Mouse (Mus musculus) kidney, adult 8-10 months (tissue): ENCODE measurements around the gene Hoxb3.

Experiments
- DNase-seq, 2 experiments: peaks; one replicate each; pipeline ENCODE4 v3.0.0; 2022

Hoxb3 gene

DNA sequence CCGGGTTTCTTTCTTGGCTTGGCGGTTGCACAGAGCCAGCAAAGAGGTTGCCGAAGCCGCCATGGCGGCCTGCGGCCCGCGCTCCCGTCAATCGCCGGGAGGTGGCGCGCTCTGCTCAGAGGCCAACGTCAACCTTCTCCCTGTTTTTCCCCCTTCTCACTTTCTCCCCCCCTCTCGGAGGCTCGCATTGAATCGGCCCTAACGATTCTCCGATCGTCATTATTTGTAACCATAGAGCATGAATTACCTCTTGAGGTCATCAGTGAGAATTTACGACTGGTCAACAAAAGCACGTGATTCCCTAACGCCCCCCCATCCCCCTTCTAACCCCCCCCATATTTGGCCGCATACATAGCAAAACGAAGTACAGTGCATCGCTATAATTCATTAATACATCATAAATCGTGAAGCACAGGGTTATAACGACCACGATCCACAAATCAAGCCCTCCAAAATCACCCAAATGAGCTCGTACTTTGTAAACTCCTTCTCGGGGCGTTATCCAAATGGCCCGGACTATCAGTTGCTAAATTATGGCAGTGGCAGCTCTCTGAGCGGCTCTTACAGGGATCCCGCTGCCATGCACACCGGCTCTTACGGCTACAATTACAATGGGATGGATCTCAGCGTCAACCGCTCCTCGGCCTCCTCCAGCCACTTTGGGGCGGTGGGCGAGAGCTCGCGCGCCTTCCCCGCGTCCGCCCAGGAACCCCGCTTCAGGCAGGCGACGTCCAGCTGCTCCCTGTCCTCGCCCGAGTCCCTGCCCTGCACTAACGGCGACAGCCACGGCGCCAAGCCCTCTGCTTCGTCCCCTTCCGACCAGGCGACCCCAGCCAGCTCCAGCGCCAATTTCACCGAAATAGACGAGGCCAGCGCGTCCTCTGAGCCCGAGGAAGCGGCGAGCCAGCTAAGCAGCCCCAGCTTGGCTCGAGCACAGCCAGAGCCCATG is 19.7 kb upstream of the Hoxb3 start, which contains the start of gene Hoxb5:
TSS of gene Hoxb5 (plus strand) at position 186 of the 949 bp plus-strand sequence.
- DNase-seq, result peak; percentile 89 to 93

- DNase-seq, result peak; percentile 20 to 32
Observed at GRCm38 (mm10) chr11:96304381-96305195, 18.5 kb upstream of the Hoxb3 start.

- DNase-seq, result peak in 1 of 2 experiments; percentile 23
Observed at GRCm38 (mm10) chr11:96305505-96306182, 17.5 kb upstream of the Hoxb3 start.

DNA sequence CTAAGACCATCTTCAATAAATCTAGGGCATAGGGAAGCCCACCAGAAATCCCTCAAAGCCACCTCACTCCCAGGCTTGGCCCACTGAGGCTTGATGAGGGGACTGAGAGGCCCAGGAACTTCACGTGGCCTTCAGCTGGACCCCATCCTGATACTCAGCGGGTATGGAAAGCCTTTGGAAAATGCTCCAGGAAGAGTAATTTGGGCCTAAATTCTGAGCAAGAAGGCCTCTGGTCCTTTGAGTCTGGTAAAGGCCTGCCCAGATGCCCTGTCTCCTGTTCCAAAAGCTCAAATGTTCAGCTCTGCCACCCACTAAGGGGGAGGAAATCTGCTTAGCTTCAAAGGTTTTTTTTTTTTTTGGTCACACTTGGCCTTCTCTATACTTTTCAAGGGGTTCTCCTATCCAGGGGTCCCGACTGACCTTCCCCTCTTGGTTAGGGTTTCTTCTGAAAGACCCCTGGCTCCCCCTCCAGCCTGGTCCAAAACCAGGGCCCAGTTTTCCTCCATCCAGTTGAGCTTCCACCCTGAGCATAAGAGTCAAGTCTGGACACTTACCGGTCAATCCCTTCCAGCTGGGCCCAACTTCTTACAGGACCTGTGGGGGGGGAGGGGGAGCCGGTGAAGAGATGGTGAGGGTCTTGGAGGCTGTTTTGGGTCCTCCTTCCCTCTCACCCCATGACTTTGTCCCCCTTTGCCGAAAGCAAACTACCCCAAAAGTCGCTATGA is 16.8 kb upstream of the Hoxb3 start:
- DNase-seq, result peak in 1 of 2 experiments; percentile 24

- peak; percentile 36 to 73 for DNase-seq
Observed at GRCm38 (mm10) chr11:96306908-96307269, 16.2 kb upstream of the Hoxb3 start.

GRCm38 (mm10) chr11:96308763-96309162 is 14.4 kb upstream of the Hoxb3 start:
- no peak for DNase-seq

DNA sequence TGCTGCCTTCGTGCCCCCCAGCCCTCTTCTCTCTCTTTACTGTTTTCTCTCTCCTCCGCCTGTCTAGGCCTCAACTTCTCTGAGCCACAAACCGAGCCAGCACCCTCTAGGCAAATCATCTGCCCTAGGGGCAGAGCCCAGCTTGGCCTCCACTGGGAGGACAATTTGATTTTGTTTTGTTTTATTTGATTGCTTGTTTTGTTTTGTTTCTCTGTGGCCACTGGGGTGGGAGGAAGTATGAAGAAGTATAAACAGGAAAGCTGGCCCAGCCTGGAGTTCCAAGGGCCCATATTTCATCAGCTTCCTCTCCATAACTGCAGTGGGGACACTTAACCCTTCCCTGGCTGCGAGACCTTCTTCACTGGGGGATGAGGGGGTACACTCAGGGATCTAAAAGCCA is 13.8 kb upstream of the Hoxb3 start:
- peak in 1 of 2 experiments; percentile 64 for DNase-seq

DNA sequence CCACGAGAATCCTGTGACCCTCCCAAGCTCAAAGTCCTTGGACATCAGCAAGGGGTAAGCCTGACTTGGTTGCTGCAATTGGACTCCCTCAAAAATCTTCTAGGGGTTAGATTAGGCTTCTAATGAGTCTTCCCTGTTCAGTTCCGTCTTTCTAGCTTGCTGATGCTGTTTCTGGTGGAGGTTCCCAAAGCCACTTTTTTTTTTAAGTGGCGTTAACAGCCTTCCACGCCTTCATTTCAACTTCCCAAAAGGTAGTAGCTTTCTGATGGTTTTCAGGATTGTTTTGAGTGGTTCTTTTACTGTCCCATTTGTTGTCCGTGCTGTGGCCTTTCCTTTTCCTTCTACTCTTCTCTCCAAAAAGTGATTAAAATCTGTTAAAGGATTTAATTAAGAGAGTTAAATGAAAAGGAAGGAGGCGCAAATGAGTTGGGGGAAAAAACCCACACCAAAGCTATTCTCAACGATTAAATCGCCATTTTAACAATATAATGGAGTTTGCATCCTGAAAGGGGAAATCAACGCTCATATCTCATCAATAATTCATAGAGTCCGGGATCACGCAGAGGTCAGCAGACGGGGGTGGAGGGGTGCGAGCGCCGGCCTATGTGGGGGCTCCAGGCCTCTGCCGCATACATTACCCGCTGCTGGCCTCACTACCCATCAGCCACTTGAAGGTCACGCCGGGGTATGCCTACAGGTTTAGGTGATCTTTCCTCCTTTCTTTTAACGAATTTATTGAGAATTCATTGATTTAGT is 12.8 kb upstream of the Hoxb3 start:
- no peak for DNase-seq

DNA sequence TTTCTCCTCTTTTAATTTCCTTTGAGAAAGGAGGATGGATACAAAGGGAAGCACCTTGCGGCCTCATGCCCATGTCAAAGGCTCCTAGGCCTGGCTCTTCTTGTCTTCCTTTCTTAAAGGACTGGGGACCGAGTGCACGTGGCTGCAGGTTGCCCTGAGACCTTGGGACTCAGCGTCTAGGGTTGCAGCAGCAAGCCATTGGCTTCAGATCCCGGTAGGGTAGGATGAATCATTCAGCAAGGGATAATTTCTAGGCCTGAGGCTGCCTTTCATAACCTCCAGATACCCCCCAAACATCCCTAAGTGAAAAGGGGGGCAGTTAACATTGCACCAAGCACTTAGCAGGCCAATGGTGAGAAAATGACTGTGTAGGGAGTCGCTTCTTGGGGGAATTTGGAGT is 12.0 kb upstream of the Hoxb3 start:
- no peak for DNase-seq

- peak; percentile 86 for DNase-seq
Observed at GRCm38 (mm10) chr11:96311520-96312417, 11.4 kb upstream of the Hoxb3 start.

GRCm38 (mm10) chr11:96313134-96313533 is 10.0 kb upstream of the Hoxb3 start:
- DNase-seq, result no peak

GRCm38 (mm10) chr11:96313806-96314428 is 9.2 kb upstream of the Hoxb3 start:
- DNase-seq, result no peak

GRCm38 (mm10) chr11:96314671-96315343 is 8.3 kb upstream of the Hoxb3 start:
- DNase-seq, result peak in 1 of 2 experiments; percentile 71

DNA sequence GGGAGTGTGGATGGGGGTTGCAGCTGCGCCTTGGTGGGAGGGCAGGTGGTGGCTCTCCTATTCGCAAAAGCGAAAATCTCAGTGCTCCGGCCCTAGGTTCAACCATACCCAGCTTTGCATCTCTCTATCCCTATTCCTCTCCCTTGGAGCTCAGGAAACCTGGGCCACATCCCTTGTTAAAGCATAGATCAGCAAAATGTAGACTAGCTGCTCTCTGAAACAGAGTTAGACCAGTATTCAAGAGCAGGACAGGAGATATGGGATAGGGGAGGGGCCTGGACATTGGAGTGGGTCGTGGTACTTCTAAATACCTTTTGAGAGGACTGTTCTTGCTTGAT is 7.8 kb upstream of the Hoxb3 start:
- no peak for DNase-seq

DNA sequence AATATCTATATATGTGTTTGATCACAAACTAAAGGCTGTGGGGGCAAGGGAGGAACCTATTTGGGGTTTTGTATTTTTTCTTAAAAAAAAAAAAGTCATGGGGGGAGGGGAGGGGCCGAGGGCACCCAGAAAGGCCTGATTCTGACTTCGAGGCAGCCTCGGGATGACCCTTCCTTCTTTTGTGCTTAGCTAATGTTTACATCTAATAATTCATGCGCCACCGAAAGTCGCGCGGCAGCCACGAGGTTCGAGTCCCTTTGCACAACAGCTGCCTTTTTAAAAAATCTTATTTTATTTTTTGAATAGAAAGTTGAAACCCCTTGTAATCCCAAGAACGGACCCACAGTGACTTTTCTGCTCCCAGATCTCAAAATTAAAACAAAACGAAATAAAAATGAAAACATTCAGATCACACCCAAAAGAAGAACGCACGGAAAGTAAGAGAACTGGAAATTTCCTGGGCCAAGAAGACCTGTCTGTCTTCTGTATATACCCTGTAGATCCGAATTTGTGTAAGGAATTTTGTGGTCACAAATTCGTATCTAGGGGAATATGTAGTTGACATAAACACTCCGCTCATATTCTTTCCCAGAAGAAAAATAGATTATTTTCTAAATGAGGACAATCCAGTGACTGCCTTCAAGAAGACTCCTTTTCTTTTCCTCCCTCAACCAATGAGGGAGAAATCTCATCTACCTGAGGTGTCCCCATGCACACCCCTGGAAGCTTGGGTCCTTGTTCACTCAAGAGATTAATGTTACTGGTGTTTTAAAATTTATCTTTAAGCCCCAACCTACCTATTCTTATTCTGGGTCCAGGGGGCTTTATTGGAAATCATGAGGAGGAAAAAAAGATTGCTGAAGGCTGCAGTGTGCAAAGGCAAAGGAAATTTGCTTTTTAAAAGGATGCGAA is 6.2 kb upstream of the Hoxb3 start:
- no peak for DNase-seq

GRCm38 (mm10) chr11:96317608-96318367 is 5.3 kb upstream of the Hoxb3 start, which contains the start of gene Hoxb4:
Hoxb4 (plus strand) TSS chr11:96318267.
- no peak for DNase-seq

- DNase-seq, result peak; percentile 91
Observed at GRCm38 (mm10) chr11:96318368-96319070, 4.6 kb upstream of the Hoxb3 start.
